Mouse (Mus musculus) ES-Bruce4 (cell line): ENCODE data around the gene Ap2b1. TPM values are rescaled to one million over a fixed set of nuclear protein-coding genes. Genes with fewer than 3 reads are reported as not detected.

Source experiments
- H3K27ac ChIP-seq: 2 replicates; pipeline ENCODE4 v1.5.1; 2012; ENCODE audit warnings: low read length, inconsistent platforms; ENCODE audit not compliant: insufficient read depth
- H3K27me3 ChIP-seq: 2 replicates; pipeline ENCODE4 v1.6.1; 2012; ENCODE audit warnings: mild to moderate bottlenecking, low read length, inconsistent platforms; ENCODE audit not compliant: control insufficient read depth, poor library complexity, insufficient read depth, severe bottlenecking
- H3K36me3 ChIP-seq: 2 replicates; pipeline ENCODE4 v1.6.1; 2012; ENCODE audit warnings: inconsistent platforms, mild to moderate bottlenecking, low read length, moderate library complexity; ENCODE audit not compliant: control insufficient read depth, poor library complexity, insufficient read depth, severe bottlenecking
- H3K4me1 ChIP-seq: one replicate; pipeline ENCODE4 v1.8.1; 2011; ENCODE audit warnings: low read length; ENCODE audit not compliant: control insufficient read depth, insufficient read depth
- H3K4me3 ChIP-seq: 2 replicates; pipeline ENCODE4 v1.5.1; 2011; ENCODE audit warnings: low read depth, mild to moderate bottlenecking, low read length
- H3K9ac ChIP-seq: 2 replicates; pipeline ENCODE4 v1.6.1; 2012; ENCODE audit warnings: low read depth, mild to moderate bottlenecking, inconsistent platforms; ENCODE audit not compliant: poor library complexity, severe bottlenecking
- H3K9me3 ChIP-seq: replicated peaks from 2 replicates; pipeline ENCODE4 v1.6.1; 2012; ENCODE audit warnings: mild to moderate bottlenecking, low read length, inconsistent platforms; ENCODE audit not compliant: control insufficient read depth, poor library complexity, insufficient read depth, severe bottlenecking
- CTCF ChIP-seq: IDR thresholded peaks from one replicate; pipeline ENCODE4 v1.8.1; 2011; ENCODE audit warnings: low read depth, low read length
- EP300 ChIP-seq: IDR thresholded peaks from 2 replicates; pipeline ENCODE4 v1.6.1; 2011; ENCODE audit warnings: low read depth, low read length; ENCODE audit not compliant: insufficient read depth
- POLR2A ChIP-seq: IDR thresholded peaks from one replicate; pipeline ENCODE4 v1.8.1; 2011; ENCODE audit warnings: low read length; ENCODE audit not compliant: insufficient read depth
- polyA plus RNA-seq: library from polyadenylated mRNA; stranded (reverse); fragments of >200 nt; gene quantifications from 2 replicates; pipeline ENCODE4 v1.2.4, GENCODE M21; 2011; ENCODE audit warnings: low read depth; ENCODE audit not compliant: missing spikeins, insufficient read depth, insufficient read length

Gene Ap2b1
- polyA plus RNA-seq, 1 experiment, result 196 TPM

DNA sequence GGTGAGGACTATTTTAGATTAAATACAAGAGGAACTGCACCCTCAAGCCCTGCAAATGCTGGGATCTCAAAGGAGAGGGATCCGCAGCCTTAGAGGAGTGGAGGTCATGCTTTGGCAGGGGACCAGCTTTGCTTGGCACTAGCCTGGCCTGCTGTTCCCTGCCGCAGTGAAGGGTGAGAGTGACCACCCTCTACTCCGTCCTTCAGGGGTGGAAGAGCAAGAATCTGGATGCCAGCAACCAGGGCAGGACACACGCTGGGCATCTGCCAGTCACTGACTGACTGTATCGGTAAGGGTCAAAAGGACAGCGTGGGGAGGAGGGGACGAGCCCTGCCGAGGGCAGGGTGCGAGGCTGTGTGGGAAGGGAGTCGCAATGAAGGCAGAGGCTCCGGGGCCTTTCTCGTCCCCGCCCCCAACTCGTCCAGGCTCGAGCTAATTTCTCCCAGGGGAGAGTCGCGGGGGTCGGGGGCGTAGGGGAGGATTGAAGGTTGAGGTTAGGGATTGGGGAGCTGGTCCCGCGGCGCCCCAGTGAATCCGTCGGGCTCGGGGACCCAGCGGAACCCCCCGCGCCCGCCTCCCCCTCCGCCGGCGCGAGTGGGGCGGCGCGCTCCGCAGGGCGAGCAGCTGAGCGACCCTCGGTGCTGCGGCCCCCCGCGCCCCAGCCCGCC is 110.4 kb downstream of the Ap2b1 start, which contains the start of gene Rasl10b:
TSS of gene Rasl10b (plus strand) at position 51 of the 668 bp plus-strand sequence.
- H3K9ac ChIP-seq, result peak within 1 kb of the TSS; percentile 89
- H3K27me3 ChIP-seq, result peaks cover 7% of the 10 kb centered on the region
- peak within 1 kb of the TSS; percentile 68 for H3K4me3 ChIP-seq
- H3K4me1 ChIP-seq, result no peaks in the 10 kb centered on the region
- H3K36me3 ChIP-seq, result no peaks in the 10 kb centered on the region
- TF ChIP-seq EP300 (0 out of 2 replicates have a peak, but pooled peaks have one; percentile 26), CTCF (no peak), POLR2A (no peak)
- no peaks in the 10 kb centered on the region for H3K9me3 ChIP-seq
- no peak within 1 kb of the TSS for H3K27ac ChIP-seq

DNA sequence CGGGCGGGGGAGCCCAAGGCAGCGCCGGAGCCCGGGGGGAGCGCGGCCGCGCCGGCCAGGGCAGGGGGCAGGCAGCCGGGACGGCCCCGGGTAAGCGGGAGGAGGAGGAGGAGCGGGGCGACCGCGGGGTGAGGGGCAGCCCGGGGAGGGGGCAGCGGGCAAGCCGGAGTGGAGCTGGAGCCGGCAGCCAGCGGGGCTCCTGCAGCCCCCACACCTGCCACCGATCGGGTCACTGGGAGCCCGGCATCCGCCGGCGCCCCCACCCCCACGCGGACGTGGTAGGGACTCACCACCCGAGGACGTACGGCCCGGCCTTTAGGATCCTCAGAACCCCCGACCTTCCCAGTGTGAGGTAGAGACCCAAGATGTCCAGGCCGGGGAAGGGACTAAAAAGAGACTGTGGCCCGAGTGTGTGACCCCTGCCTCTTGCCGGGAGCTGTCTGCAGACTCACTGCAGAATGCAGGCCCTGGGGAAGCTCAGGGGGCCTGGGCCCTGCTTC is 111.0 kb downstream of the Ap2b1 start:
- Histone ChIP-seq H3K27ac (no peak overlapping the region), H3K27me3 (peaks cover 7% of the 10 kb centered on the region)

DNA sequence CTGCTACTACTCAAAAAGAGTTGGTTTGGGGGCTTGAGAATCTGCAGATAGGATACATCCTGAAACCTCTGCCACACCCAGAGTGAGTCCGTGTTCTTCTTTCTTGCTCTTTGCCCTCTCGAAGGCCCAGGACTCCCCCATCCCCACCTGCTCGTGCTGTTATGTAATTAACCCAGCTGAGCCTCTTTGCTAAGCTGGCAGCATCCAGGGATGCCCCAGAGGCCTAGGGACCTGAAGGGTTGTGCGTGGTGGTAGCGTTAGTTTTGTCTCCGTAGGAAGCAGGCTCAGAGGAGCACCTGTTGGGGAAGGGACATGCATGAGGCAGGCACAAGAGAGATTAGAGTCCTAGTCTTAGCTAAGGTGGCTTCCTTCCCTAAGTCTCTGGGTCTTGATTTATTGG is 111.7 kb downstream of the Ap2b1 start:
- Histone ChIP-seq H3K9me3 (no peaks in the 10 kb centered on the region), H3K4me3 (no peak overlapping the region), H3K4me1 (no peaks in the 10 kb centered on the region), H3K9ac (no peak overlapping the region), H3K27ac (no peak overlapping the region), H3K36me3 (no peaks in the 10 kb centered on the region), H3K27me3 (peaks cover 7% of the 10 kb centered on the region)
- no peak for TF ChIP-seq CTCF
- TF ChIP-seq POLR2A, result no peak
- TF ChIP-seq EP300, result no peak

More for the DNA sequence above, 111.0 kb downstream of the Ap2b1 start:
- H3K4me3 ChIP-seq, result peak overlapping the region; percentile 68
- H3K4me1 ChIP-seq, result no peaks in the 10 kb centered on the region
- TF ChIP-seq CTCF, result no peak
- no peak for TF ChIP-seq EP300
- TF ChIP-seq POLR2A, result no peak
- H3K9ac ChIP-seq, result peak overlapping the region; percentile 89
- H3K36me3 ChIP-seq, result no peaks in the 10 kb centered on the region
- no peaks in the 10 kb centered on the region for H3K9me3 ChIP-seq

GRCm38 (mm10) chr11:83417080-83417479 is 118.3 kb downstream of the Ap2b1 start:
- TF ChIP-seq EP300 (no peak), POLR2A (no peak), CTCF (no peak)
- no peak overlapping the region for H3K9ac ChIP-seq
- H3K27ac ChIP-seq, result no peak overlapping the region
- H3K4me1 ChIP-seq, result no peaks in the 10 kb centered on the region
- H3K36me3 ChIP-seq, result no peaks in the 10 kb centered on the region
- H3K9me3 ChIP-seq, result no peaks in the 10 kb centered on the region
- no peak overlapping the region for H3K4me3 ChIP-seq
- no peaks in the 10 kb centered on the region for H3K27me3 ChIP-seq

DNA sequence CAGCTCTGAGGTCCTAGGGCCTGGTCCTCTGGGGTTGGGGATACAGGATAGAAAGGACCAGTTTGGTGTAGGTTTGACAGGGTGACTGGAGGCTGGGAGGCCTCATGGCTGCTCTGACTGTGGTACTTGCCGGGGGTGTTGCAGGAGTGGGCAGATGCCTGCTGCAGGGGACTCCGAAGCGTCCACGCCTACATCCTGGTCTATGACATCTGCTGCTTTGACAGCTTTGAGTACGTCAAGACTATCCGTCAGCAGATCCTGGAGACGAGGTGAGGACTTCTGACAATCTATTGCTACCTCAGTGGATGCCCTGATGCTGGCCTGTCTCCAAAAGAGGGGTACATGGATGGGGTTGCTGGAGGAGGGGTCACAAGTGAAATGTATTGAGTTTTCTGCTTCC is 118.9 kb downstream of the Ap2b1 start:
- Histone ChIP-seq H3K36me3 (no peaks in the 10 kb centered on the region), H3K4me3 (no peak overlapping the region), H3K4me1 (no peaks in the 10 kb centered on the region), H3K9me3 (no peaks in the 10 kb centered on the region), H3K27ac (no peak overlapping the region), H3K27me3 (no peaks in the 10 kb centered on the region), H3K9ac (no peak overlapping the region)
- TF ChIP-seq CTCF (no peak), EP300 (no peak), POLR2A (no peak)

DNA sequence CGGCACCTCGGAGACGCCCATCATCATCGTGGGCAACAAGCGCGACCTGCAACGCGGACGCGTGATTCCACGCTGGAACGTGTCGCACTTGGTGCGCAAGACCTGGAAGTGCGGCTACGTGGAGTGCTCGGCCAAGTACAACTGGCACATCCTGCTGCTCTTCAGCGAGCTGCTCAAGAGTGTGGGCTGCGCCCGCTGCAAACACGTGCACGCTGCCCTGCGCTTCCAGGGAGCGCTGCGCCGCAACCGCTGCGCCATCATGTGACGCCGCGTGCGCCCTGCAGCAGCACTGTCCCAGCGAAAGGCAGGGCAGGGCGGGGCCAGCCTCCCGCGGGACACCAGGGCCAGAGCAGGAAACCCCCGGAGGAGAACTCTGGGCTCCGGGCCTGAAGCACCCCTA is 119.7 kb downstream of the Ap2b1 start:
- Histone ChIP-seq H3K9ac (no peak overlapping the region), H3K27me3 (no peaks in the 10 kb centered on the region), H3K27ac (no peak overlapping the region), H3K4me3 (peak overlapping the region; percentile 62), H3K4me1 (no peaks in the 10 kb centered on the region), H3K9me3 (no peaks in the 10 kb centered on the region), H3K36me3 (no peaks in the 10 kb centered on the region)
- TF ChIP-seq POLR2A (no peak), CTCF (peak; percentile 50)
